Mouse (Mus musculus) neutrophil, adult 5-6 weeks (primary cell): ENCODE results near the gene Eri3. TPM values are rescaled to one million over a fixed set of nuclear protein-coding genes. Genes with fewer than 3 reads are reported as not detected.

Source experiments
- ATAC-seq: fragments of 151-379, 151-347 bp; 2 replicates; pipeline ENCODE4 v1.8.0; 2017; ENCODE audit warnings: mild to moderate bottlenecking, moderate TSS enrichment; ENCODE audit not compliant: insufficient number of reproducible peaks, poor library complexity, low FRiP score, severe bottlenecking; ENCODE audit errors: extremely low read depth
- total RNA-seq: library from RNA; stranded (forward); fragments of 200-1000 nt; gene quantifications from 2 replicates; pipeline ENCODE4 v1.2.3, GENCODE M21; 2017

Eri3 gene
- total RNA-seq, 1 experiment from 2014 or later: 19.3 TPM

DNA sequence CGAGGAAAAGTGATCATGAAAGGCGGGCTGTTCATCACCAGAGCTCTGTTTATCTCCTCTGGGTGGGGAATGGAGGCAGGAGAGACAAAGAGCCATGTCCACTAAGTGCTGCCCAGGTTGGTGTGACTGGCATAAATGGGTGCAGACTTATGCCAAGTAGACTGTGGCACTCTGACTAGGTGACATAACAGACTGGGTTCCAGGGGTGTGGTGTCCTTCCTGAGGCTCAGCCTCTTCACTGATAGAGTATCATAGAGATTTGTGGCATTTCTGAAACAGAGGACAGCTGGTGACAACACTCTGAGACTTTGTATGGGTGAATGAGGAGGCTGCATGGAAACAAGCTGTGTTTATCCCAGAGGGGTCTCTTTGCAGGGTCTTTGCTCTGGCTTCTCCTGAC lies 61.6 kb downstream of the Eri3 start:
- ATAC-seq: no peak

GRCm38 (mm10) chr4:117612713-117613112 lies 62.5 kb downstream of the Eri3 start:
- no peak for ATAC-seq

DNA sequence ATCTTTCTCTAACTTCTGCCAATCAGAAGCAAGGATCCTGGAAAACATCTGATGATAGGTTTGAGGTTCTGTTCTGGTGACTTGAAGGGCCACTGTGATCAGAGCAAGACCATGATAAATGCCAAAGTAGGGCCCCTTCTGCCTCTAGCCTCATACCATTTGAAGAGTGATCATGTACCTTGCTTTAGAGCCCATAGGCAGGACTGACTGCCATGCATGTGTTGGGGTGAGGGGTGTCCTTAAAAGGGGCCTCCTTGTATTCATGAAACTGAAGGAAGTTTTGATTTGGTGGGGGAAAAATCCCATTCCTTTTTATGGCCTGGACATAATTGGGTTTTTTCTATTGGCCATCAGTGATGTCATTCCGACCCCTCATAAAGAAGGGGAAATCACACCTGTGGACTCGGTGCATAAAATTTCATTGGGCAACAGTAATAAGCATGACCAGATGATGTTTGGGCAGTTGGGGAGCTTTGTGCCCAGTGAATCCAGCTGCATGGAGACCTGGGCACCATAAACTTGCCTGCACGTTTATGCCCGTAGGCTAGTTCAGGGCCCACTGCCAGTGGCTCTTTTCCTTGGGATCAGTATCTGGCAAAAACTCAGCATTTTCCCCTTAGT lies 63.1 kb downstream of the Eri3 start:
- ATAC-seq: no peak

- no peak for ATAC-seq
Measured at GRCm38 (mm10) chr4:117616600-117616999, 66.4 kb downstream of the Eri3 start.

DNA sequence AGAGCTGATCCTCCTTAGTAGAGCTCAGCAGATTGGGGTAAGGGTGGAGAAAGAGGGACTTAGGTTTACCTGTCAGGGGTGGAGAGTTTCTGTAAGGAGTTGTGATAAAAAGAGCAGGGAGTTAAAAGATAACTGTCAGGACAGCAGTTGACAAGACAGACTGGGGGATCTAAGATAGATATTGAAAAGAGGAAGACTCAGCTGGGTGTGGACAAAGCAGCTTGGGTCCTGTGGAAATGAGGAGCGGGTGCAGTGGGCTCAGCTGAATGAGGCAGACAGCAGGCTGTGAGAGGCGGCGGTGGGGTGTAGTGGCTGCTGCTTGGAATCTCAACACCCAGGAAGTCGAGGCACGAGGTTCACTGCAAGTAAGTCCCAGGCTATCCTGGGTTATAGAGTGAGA lies 72.1 kb downstream of the Eri3 start:
- no peak for ATAC-seq

DNA sequence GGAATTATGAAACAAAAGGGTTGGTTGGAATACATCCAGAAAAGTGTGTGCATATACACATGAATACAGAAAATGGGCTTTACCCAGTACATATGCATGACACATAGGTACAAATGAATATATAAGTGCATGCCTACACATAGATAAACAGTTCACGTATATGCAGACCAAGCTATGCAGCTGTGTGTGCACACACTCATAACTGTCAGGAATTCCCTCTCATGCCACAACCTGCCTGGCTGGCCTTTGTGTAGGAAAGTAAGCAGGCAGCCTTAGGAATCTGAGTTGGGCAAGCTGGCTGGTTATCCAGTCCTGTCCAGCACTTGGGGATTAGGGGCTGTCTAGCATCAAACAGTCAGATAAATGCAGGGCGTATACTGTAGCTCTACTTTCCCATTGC lies 72.9 kb downstream of the Eri3 start:
- ATAC-seq: no peak

DNA sequence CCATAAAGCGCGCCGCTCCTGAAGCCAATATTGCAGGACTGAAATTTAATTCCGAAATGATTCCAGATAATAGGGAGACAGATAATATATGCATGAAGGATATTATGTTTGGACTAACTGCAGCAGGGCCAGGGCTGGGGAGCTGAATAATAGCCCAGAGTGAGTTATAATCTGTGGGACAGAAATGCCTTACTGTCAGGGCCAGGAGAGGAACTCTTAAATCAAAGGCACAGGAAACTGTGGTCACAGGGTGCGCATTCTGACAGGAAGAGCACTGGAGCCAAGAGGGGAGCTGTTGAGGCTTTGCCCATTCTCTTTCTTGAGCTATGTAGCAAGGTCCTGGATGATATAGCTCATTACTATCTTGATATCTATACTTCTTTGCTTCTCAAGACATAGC lies 74.5 kb downstream of the Eri3 start:
- ATAC-seq: no peak

GRCm38 (mm10) chr4:117628464-117628863 lies 78.3 kb downstream of the Eri3 start:
- ATAC-seq: no peak

DNA sequence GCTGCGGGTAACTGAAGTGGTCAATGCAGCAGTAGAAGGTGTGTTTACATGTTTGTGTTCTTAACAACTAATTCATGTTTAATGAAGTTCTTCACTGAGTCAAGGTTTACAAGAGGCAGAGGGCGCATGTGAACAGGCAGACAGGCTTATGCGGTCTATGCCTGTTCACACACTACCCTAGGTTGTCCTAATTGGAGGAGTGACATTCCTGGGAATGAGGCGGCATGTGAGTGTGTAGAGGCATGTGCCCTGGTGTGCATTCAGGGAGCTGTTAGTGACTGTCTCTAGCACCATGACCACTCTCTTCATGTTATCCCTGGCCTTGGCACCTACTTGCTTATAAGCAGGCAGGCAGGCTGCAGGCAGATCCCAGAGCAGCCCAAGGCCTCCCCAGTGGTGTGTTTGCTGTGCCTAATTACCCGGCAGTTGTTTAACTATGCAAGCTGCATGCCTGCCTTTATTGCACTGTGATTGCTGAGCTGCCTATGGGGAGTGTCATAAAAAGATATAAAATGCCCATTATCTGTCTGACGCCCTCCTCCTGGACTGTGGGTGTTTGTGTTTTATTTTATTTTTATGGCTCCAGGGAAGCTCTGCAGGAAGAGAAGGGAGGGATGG lies 80.0 kb downstream of the Eri3 start:
- ATAC-seq: no peak

GRCm38 (mm10) chr4:117633527-117633926 lies 83.4 kb downstream of the Eri3 start:
- no peak for ATAC-seq

- ATAC-seq: no peak
Measured at GRCm38 (mm10) chr4:117634642-117635041, 84.5 kb downstream of the Eri3 start.

DNA sequence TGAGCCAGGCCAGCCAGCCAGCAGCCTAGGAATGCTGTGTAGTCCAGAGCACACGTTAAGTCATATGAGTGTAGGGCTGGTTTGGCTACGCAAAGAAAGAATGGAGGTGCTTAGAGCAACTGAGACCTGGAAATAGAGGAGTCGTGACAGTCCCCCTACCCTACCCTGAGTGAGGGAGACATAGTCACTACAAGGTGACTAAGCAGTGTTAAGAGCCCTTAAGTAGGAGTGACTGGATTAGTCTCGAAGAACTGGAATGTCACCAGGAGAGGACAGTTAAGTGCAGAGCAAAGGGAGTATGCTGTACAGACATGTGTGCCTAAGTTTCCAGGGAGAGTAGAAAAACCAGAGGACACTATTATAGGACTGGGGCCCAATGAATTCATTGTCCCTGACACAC lies 86.0 kb downstream of the Eri3 start:
- ATAC-seq: no peak

DNA sequence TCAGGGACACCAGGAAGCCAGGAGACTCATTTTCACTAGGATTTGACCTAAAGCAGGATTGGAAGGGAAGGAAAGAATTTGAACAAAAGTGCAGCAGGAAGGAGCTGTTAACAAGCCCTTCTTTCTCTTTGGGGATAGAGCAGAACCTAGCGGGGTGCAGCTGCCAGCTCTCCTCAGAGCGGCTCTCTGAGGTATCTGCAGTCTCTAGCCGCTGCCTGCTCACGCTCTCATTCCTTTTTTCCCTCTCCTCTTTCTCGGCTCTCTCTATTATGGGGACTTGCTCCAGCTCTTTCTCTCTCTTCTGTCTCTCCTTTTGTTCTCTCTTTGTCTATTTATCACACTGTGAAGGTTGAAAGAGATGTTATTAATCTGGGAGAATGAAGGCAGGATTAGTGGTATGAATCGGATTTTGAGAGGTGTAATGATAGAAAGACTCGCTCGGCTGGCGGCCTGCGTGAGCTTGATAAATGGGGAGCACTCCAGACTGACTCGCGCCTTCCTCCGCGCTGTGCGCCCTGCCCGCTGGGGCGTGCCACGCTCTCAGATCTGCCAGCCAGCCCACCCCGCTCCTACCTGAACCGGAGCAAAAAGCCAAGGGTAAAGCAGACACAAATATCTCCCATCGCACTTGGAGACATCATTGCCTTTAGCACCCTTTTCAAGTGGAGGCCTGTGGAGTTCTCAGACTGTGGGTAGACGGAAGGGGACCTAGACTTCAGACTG lies 86.9 kb downstream of the Eri3 start:
- no peak for ATAC-seq

DNA sequence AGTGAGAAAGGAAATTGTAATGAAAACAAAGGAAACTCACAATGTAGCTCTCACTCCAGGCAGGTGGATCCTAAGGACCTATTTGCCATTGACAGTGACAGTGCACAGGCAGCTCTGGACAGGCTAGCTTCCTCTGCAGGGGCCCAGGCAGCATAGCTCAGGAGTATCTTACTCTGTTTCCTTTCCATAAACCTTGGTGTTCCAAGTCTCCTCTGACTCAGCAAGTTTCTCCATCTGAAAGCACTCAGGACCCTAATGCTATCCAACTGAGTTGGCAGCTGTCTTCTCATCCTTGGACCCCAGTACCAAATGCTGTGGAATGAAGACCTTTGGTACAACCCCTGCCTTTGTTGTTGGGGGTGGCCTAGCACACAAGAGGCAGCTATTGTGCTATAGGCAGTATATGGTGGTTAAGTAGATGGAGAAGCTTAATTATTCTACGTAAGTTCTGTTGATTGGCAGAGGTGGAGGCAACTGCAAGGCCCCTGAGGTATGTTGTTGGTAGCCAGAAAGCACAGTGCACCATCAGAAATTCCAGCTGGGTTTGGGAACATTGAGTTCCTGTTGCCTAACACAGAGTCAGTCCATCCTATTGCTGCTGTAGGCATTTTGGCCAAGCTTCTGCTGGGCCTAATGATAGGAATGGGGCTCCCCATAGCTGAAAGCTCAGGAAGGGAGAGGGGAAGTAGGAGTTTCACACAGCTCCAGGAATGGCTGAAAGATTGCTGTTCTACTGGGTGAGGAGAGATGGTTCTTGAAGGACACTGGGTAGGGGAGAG lies 90.9 kb downstream of the Eri3 start:
- no peak for ATAC-seq

DNA sequence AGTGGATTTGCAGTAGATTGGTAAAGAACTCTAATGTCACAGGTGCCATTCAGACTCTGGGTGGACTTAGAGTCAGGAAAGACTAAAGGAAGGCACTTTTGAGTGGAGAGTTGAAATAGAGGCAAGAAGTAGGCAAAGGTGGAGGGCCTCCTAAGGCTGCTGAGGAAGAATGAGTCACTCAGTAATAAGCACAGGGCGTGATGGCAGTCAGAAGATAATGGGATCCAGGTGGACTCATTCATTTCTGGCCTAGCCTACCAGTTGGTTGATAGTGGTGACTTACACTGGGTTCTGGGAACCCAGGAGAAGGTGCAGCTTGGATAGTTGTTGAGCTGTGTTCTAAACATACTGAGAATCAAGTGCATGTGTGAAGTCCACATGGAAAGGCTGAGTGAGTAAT lies 91.6 kb downstream of the Eri3 start:
- ATAC-seq: no peak

DNA sequence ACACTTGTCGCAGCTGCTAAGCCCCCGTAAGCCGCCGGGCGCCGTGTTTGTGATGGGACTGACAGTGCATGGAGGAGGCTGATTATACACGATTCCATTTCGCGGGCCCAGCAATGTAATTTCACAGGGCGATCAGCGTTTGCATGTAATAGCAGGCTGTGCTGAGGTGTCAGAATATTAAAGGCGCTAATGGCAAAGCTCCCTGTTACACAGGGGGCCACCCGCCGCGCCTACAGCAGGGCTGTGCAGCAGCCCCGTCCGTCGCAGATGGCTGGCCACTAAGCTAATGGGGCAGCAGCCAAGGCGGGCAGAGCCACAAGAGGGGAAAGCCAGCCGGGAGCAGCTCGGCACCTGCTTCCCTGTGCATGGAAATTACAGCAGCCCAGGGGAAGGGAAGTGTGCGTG lies 94.9 kb downstream of the Eri3 start:
- ATAC-seq: no peak

DNA sequence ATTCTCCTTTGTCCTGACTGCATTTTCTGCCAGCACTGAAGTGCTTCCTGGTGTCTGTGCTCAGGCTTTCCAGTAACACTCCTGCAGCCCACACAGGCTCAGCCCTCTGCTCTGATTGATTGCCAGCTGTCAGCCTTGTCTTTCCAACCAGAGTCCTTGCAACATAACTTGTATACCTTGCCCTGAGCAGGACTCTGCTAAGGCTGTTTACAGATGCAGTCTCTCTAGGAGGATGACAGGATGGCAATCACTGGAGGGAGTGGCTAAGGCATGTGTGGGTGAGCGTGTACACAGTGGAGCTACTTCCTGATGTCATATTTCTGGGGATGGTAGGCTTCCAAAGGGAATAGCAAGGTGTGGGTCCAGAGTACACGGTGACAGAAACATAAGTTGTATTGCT lies 95.7 kb downstream of the Eri3 start:
- ATAC-seq: no peak

DNA sequence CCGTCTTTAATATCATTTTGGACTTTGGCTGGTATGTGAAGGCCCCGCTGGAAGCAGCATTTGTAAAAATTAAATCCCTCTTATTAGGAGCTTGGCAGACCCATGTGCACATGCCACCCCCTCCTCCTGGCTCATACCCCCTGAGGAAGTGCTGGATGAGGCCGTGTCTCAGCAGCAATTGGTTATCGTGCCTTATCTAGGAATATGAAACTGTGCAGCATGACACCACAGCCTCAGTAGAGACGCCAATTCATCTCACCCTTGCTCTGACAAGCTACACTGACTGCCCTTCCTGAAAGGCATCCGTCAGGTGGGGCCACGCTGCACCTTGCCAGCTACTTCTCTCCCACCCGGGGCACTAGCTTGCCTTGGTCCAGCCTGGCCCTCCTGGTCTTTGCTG lies 96.3 kb downstream of the Eri3 start:
- no peak for ATAC-seq

- ATAC-seq: no peak
Measured at GRCm38 (mm10) chr4:117646926-117647755, 97.0 kb downstream of the Eri3 start.
